In the genomic region with DNA sequence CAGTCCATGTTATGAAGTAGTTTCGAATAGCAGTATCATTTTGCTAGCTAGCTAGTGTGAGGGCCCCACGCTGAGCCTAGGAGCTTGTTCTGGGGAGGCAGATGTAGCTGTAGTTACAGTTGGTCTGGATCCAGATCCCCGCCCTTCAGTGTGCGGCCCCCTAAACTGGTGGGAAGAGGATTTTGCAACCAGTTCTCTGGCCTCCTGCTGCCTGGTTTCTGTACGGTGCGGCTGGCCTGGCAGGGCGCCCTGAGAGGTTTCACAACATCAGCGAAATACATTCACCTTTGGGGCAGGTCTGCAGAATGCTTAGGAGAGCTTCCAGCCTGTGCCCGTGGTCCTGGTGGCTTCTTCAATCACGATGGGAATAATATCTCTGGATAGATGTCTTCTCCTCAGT, we compare ENCODE assay signal across 10 mouse cellular contexts. TPM values are rescaled to one million over a fixed set of nuclear protein-coding genes. Genes with fewer than 3 reads are reported as not detected.
DNase-seq lines count a peak whose midpoint lies in the region; ATAC-seq lines count a peak whose summit lies in the region.
"Had no signal": no experiment of that assay in that cellular context is flagged by ENCODE, and none has a peak within 500 bp of the region (broad histone marks: within the 10 kb centered on the region; RNA-seq: fewer than 3 reads in every experiment).

No protein-coding gene starts in this region.

- peak overlapping the region; percentile 13; the same call in 1 of the 2 replicates for H3K27ac ChIP-seq in neural tube, embryonic 13.5 days (replicated peaks)
- peak overlapping the region; percentile 74 for H3K27ac ChIP-seq in liver, embryonic 15.5 days (replicated peaks)
- H3K27ac ChIP-seq: neural tube, embryonic 12.5 days had no signal

- peaks cover 27% of the 10 kb centered on the region for H3K4me1 ChIP-seq in neural tube, embryonic 13.5 days (replicated peaks)
- H3K4me1 ChIP-seq in liver, embryonic 15.5 days (replicated peaks): peaks cover 37% of the 10 kb centered on the region

- H3K9ac ChIP-seq in neural tube, embryonic 13.5 days: peak overlapping the region; percentile 77
- H3K9ac ChIP-seq in liver, embryonic 15.5 days: 0 out of 2 replicates have a peak overlapping the region, but pooled peaks have one; percentile 15
- H3K9ac ChIP-seq: neural tube, embryonic 12.5 days had no signal

- ATAC-seq in cerebellum, adult (ENCODE audit: insufficient number of reproducible peaks, low FRiP score, low TSS enrichment): no peak
- no peak for ATAC-seq in neural tube, embryonic 13.5 days (ENCODE audit: low read depth)
- ATAC-seq in liver, embryonic 15.5 days (ENCODE audit: insufficient read depth): peak; percentile 11

- no peaks in the 10 kb centered on the region for H3K36me3 ChIP-seq in neural tube, embryonic 13.5 days
- no peaks in the 10 kb centered on the region for H3K36me3 ChIP-seq in liver, embryonic 15.5 days (replicated peaks)
- H3K36me3 ChIP-seq: neural tube, embryonic 12.5 days had no signal

- no peaks in the 10 kb centered on the region for H3K9me3 ChIP-seq in neural tube, embryonic 13.5 days
- H3K9me3 ChIP-seq in liver, embryonic 15.5 days (replicated peaks): no peaks in the 10 kb centered on the region
- H3K9me3 ChIP-seq: neural tube, embryonic 12.5 days had no signal

- WGBS in neural tube, embryonic 13.5 days: 82% methylated on average over 10 of the region's 10 CpGs
- WGBS in liver, embryonic 15.5 days (ENCODE audit: insufficient replicate concordance): 68% methylated on average over 10 of the region's 10 CpGs

- H3K4me2 ChIP-seq in neural tube, embryonic 13.5 days: peak overlapping the region; percentile 70
- peak overlapping the region; percentile 95 for H3K4me2 ChIP-seq in liver, embryonic 15.5 days

- no peaks in the 10 kb centered on the region for H3K27me3 ChIP-seq in neural tube, embryonic 13.5 days
- H3K27me3 ChIP-seq in liver, embryonic 15.5 days: no peaks in the 10 kb centered on the region
- H3K27me3 ChIP-seq: neural tube, embryonic 12.5 days had no signal

- peak; percentile 48 for DNase-seq in cerebellum, adult 9-11 months
- DNase-seq in neural tube, embryonic 10.5 days (ENCODE audit: extremely low spot score, low spot score): no peak
- peak; percentile 45 for DNase-seq in yolk sac, embryonic 10.5 days (ENCODE audit: low spot score)
- DNase-seq in thymus, postnatal 10 days (ENCODE audit: low spot score in 2 of 2): no peak
- DNase-seq in testis, postnatal 10 days (ENCODE audit: low spot score): no peak

- 0 out of 2 replicates have a peak overlapping the region, but pooled peaks have one; percentile 62 for H3K4me3 ChIP-seq in neural tube, embryonic 13.5 days
- peak overlapping the region; percentile 71 for H3K4me3 ChIP-seq in liver, embryonic 15.5 days (replicated peaks)
- H3K4me3 ChIP-seq: neural tube, embryonic 12.5 days had no signal

RNA-seq across cellular contexts. Expression of gene Aldh4a1, which starts 2.0 kb away (rescaled TPM):
- 23.6 and 24.5 TPM in 2 replicates for polyA plus RNA-seq in neural tube, embryonic 13.5 days (2015; fragmentation: Nextera tagmentation; extraction: Ambion mirVana)
- polyA plus RNA-seq in liver, embryonic 15.5 days (2015; fragmentation: Nextera tagmentation; extraction: Ambion mirVana): 85.0 and 99.8 TPM in 2 replicates

RNA-seq across cellular contexts. Expression of gene Gm21969, which starts 21.7 kb away (rescaled TPM):
- not detected in 2 replicates for polyA plus RNA-seq in neural tube, embryonic 13.5 days (2015; fragmentation: Nextera tagmentation; extraction: Ambion mirVana)
- polyA plus RNA-seq in liver, embryonic 15.5 days (2015; fragmentation: Nextera tagmentation; extraction: Ambion mirVana): not detected in 2 replicates
- polyA plus RNA-seq: heart, embryonic 14.5 days; neural tube, embryonic 12.5 days had no signal

RNA-seq across cellular contexts. Expression of gene Tas1r2, which starts 28.6 kb away (rescaled TPM):
- polyA plus RNA-seq in neural tube, embryonic 13.5 days (2015; fragmentation: Nextera tagmentation; extraction: Ambion mirVana): not detected in 2 replicates
- polyA plus RNA-seq in liver, embryonic 15.5 days (2015; fragmentation: Nextera tagmentation; extraction: Ambion mirVana): not detected in 2 replicates
- polyA plus RNA-seq: heart, embryonic 14.5 days; neural tube, embryonic 12.5 days had no signal

Comparison
In these comparisons a context has a peak if more than half of its experiments do, and no peak if none do; other contexts are left out.
1. DNase-seq: peak in cerebellum, adult 9-11 months (single experiment) and yolk sac, embryonic 10.5 days (single experiment); none in neural tube, embryonic 10.5 days (single experiment), thymus, postnatal 10 days (0 of 2) and testis, postnatal 10 days (single experiment).